Mouse (Mus musculus) ES-Bruce4 (cell line): ENCODE measurements around the gene Rph3a.

Source experiments
- CTCF ChIP-seq: IDR thresholded peaks from one replicate; pipeline ENCODE4 v1.8.1; 2011; ENCODE audit warnings: low read depth, low read length
- EP300 ChIP-seq: IDR thresholded peaks from 2 replicates; pipeline ENCODE4 v1.6.1; 2011; ENCODE audit warnings: low read depth, low read length; ENCODE audit not compliant: insufficient read depth

DNA sequence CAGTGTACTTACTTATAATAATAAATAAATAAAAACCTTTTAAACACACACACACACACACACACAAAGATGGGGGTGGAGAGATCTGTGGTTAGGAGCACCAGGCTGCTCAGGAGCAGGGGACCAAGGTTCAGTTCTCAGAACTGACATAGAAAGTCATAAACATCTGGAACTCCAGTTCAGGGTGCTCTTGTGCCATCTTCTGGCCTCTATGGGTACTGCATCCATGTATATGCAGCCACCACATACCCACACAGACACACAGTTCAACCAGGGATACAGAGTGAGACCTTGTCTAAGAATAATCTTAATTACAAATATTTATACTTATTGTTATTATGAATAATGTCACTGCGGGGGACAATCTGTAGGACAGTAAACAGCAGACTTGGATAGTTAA is 26.9 kb downstream of the Rph3a start:
- TF ChIP-seq CTCF: no peak
- TF ChIP-seq EP300: no peak
